Mouse (Mus musculus) liver, postnatal 0 days (tissue): ENCODE data around the gene H3f3b.

ENCODE experiments used
- CTCF ChIP-seq: sonication (generic); IDR thresholded peaks from 2 replicates; pipeline ENCODE4 v1.5.1; 2016; ENCODE audit warnings: antibody characterized with exemption, low read depth
- EP300 ChIP-seq: IDR thresholded peaks from 2 replicates; pipeline ENCODE4 v1.6.1; 2016; ENCODE audit warnings: antibody characterized with exemption, low read depth, mild to moderate bottlenecking

- no peak for TF ChIP-seq CTCF
- TF ChIP-seq EP300: no peak
Observed at GRCm38 (mm10) chr11:116008411-116008810, 19.4 kb downstream of the H3f3b start.
